Mouse (Mus musculus) bone marrow, adult 2 months (tissue): ENCODE measurements around the gene Ncoa1.

ENCODE experiments used
- CTCF ChIP-seq: fragments of 200-500 bp; IDR thresholded peaks from 2 replicates; pipeline ENCODE4 v1.5.1; 2011; ENCODE audit warnings: low read length, control low read depth; ENCODE audit not compliant: control insufficient read depth, insufficient read depth
- POLR2A ChIP-seq: fragments of 200-500 bp; IDR thresholded peaks from 2 replicates; pipeline ENCODE4 v1.6.1; 2011; ENCODE audit warnings: low read depth, mild to moderate bottlenecking, control low read depth, low read length, borderline replicate concordance; ENCODE audit not compliant: control insufficient read depth

DNA sequence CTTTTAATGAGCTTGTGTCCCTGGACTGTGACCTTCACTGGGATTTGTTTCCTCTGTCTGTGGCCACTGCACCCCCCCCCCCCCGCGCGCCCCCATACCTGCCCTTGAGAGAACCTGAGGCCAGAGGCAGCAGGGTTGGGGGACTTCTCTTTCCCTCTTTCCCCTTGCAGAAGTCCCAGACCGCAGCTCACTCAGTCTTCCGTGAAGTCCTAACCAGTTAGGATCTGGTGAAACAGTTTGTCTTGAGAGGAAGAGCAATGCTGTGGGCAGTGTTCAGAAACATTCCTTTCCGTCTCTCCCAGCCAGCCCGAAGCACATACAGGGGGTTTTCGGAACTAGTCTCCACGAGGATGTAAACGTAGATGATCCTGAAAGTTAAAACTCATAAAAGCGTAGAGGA lies 42.0 kb upstream of the Ncoa1 start:
- TF ChIP-seq CTCF: no peak
- TF ChIP-seq POLR2A: no peak
